Mouse (Mus musculus): Measurements from ENCODE around the gene Tcam1. TPM values are rescaled to one million over a fixed set of nuclear protein-coding genes. Genes with fewer than 3 reads are reported as not detected.

Tcam1 gene
- polyA plus RNA-seq, 1 experiment from 2014 or later = 0.36 TPM

GRCm38 (mm10) chr11:106332458-106332857, 56.0 kb downstream of the Tcam1 start:
- Histone ChIP-seq H3K27ac (no peak overlapping the region), H3K4me1 (peaks cover 31% of the 10 kb centered on the region), H3K4me3 (no peak overlapping the region), H3K36me3 (no peaks in the 10 kb centered on the region), H3K27me3 (ENCODE audit: low read depth, poor library complexity, severe bottlenecking) (no peaks in the 10 kb centered on the region), H3K9me3 (replicated peaks) (no peaks in the 10 kb centered on the region)
- 65% methylated on average over 4 of the region's 4 CpGs for WGBS
- no peak for DNase-seq (ENCODE audit: low spot score)

GRCm38 (mm10) chr11:106334066-106334465, 57.6 kb downstream of the Tcam1 start:
- Histone ChIP-seq H3K4me1 (peaks cover 19% of the 10 kb centered on the region), H3K27me3 (ENCODE audit: low read depth, poor library complexity, severe bottlenecking) (no peaks in the 10 kb centered on the region), H3K36me3 (no peaks in the 10 kb centered on the region), H3K9me3 (replicated peaks) (no peaks in the 10 kb centered on the region), H3K27ac (peak overlapping the region; percentile 21), H3K4me3 (no peak overlapping the region)
- WGBS = 12% methylated on average over 2 of the region's 2 CpGs
- DNase-seq (ENCODE audit: low spot score) = no peak

GRCm38 (mm10) chr11:106338029-106338428, 61.6 kb downstream of the Tcam1 start:
- 81% methylated on average over 5 of the region's 5 CpGs for WGBS
- Histone ChIP-seq H3K9me3 (replicated peaks) (no peaks in the 10 kb centered on the region), H3K36me3 (no peaks in the 10 kb centered on the region), H3K27ac (no peak overlapping the region), H3K4me3 (no peak overlapping the region), H3K4me1 (peaks cover 14% of the 10 kb centered on the region), H3K27me3 (ENCODE audit: low read depth, poor library complexity, severe bottlenecking) (no peaks in the 10 kb centered on the region)
- no peak for DNase-seq (ENCODE audit: low spot score)

Other genes starting within 250 kb of the Tcam1 start
- 85.5 and 95.1 TPM in 2 replicates for gene Dcaf7, start 239.8 kb upstream of the Tcam1 start, polyA plus RNA-seq (2016; fragmentation: Nextera tagmentation; extraction: Ambion mirVana)
- gene Taco1, start 210.6 kb upstream of the Tcam1 start, polyA plus RNA-seq (2016; fragmentation: Nextera tagmentation; extraction: Ambion mirVana) = 14.3 and 14.6 TPM in 2 replicates
- gene Map3k3, start 192.1 kb upstream of the Tcam1 start, polyA plus RNA-seq (2016; fragmentation: Nextera tagmentation; extraction: Ambion mirVana) = 21.6 and 23.3 TPM in 2 replicates
- 1.0 TPM in 1 of 2 replicates, not detected in the other for gene Gm10840, start 115.8 kb upstream of the Tcam1 start, polyA plus RNA-seq (2016; fragmentation: Nextera tagmentation; extraction: Ambion mirVana)
- gene Limd2, start 115.8 kb upstream of the Tcam1 start, polyA plus RNA-seq (2016; fragmentation: Nextera tagmentation; extraction: Ambion mirVana) = 603 and 638 TPM in 2 replicates
- 37.8 and 45.3 TPM in 2 replicates for gene Strada, start 74.5 kb upstream of the Tcam1 start, polyA plus RNA-seq (2016; fragmentation: Nextera tagmentation; extraction: Ambion mirVana)
- 57.4 and 60.1 TPM in 2 replicates for gene Ccdc47, start 60.3 kb upstream of the Tcam1 start, polyA plus RNA-seq (2016; fragmentation: Nextera tagmentation; extraction: Ambion mirVana)
- 94.9 and 108 TPM in 2 replicates for gene Ddx42, start 59.7 kb upstream of the Tcam1 start, polyA plus RNA-seq (2016; fragmentation: Nextera tagmentation; extraction: Ambion mirVana)
- 85.6 and 91.1 TPM in 2 replicates for gene Ftsj3, start 20.6 kb upstream of the Tcam1 start, polyA plus RNA-seq (2016; fragmentation: Nextera tagmentation; extraction: Ambion mirVana)
- gene Psmc5, start 20.5 kb upstream of the Tcam1 start, polyA plus RNA-seq (2016; fragmentation: Nextera tagmentation; extraction: Ambion mirVana) = 415 and 441 TPM in 2 replicates
- 66.4 and 72.6 TPM in 2 replicates for gene Smarcd2, start 3.7 kb upstream of the Tcam1 start, polyA plus RNA-seq (2016; fragmentation: Nextera tagmentation; extraction: Ambion mirVana)
- gene Gh, start 25.2 kb downstream of the Tcam1 start, polyA plus RNA-seq (2016; fragmentation: Nextera tagmentation; extraction: Ambion mirVana) = not detected in 2 replicates
- gene Cd79b, start 38.1 kb downstream of the Tcam1 start, polyA plus RNA-seq (2016; fragmentation: Nextera tagmentation; extraction: Ambion mirVana) = 2.4 and 2.6 TPM in 2 replicates
- 0.03 TPM in 1 of 2 replicates, not detected in the other for gene Scn4a, start 76.6 kb downstream of the Tcam1 start, polyA plus RNA-seq (2016; fragmentation: Nextera tagmentation; extraction: Ambion mirVana)
- gene Prr29, start 88.8 kb downstream of the Tcam1 start, polyA plus RNA-seq (2016; fragmentation: Nextera tagmentation; extraction: Ambion mirVana) = not detected in 2 replicates
- gene Icam2, start 111.4 kb downstream of the Tcam1 start, polyA plus RNA-seq (2016; fragmentation: Nextera tagmentation; extraction: Ambion mirVana) = 21.8 and 24.7 TPM in 2 replicates
- 7.4 and 8.2 TPM in 2 replicates for gene Ern1, start 211.2 kb downstream of the Tcam1 start, polyA plus RNA-seq (2016; fragmentation: Nextera tagmentation; extraction: Ambion mirVana)